Mouse (Mus musculus): ENCODE results near the gene Gm42791. TPM values are rescaled to one million over a fixed set of nuclear protein-coding genes. Genes with fewer than 3 reads are reported as not detected.

Gene Gm42791
- total RNA-seq, 2 experiments from 2014 or later, result 18.9 to 21.1 TPM

DNA sequence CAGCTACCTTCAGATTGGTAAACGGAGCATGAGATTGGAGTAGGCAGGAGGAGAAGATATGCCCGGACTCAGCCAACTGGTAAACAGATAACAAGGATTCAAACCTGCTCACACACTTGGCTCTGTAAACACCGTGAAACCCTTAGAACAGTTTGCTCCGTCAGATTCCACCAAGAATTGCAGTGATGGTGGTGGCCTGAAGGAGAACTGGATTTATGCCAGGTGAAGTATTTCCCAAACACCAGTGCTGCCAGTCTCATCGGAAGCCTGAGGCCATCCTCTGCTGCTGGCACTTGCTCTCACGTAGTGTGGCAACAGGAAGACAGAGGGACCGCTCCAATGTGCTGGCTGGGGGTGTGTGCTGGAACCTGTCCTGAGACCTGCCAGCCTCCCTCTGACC, 12.6 kb downstream of the Gm42791 start:
- DNase-seq (ENCODE audit: extremely low spot score in 1 of 2, low spot score in 1 of 2), result no peak

DNA sequence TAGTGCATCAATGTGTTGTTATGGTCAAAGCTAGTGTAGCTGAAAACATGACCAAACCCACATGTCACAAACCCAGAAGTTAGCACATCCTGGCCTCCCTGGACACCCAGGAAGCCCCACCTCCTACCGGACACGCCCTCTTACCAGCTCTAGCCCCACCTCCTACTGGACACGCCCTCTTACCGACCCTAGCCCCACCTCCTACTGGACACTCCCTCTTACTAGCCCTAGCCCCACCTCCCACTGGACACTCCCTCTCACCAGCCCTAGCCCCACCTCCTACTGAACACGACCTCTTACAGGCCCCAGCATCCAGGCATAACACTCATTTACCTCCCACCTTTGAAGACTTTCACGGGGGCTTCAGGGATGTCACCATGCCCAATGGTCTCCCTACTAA, 14.3 kb downstream of the Gm42791 start:
- no peak for DNase-seq (ENCODE audit: extremely low spot score in 1 of 2, low spot score in 1 of 2)

DNA sequence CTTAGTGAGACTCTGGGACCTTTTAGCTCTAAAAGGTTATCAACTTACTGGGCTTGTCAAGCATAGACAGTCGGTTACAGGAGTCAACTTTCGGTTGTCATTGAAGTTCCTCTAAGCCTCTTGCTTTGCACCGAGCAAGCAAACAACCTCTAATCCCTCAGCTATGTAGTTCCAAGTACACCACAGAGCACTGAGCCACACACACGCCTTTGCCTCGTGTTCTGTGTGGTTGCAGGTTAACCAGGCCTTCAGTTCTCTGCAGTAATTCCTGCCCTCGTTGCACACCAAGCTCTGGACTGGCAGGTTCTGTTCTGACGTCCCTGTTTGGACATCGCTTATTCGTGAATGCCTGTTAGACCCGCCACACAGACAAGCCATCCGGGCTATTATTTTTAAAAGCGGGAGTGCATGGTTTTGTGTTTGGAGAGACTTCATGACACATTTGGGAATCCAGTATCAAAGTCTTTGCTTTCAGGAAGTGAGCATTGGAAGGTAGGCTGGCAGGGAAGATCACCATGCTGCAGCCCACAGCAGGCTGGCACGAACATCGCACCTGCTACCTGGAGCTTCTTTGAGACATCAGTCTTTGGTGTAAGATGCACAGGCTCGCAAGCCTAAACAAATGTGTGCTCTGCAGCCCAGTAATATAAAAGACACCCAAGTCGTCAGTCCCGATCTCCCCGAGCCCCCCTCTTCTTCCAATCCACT, 16.3 kb downstream of the Gm42791 start:
- no peak for DNase-seq (ENCODE audit: extremely low spot score in 1 of 2, low spot score in 1 of 2)

DNA sequence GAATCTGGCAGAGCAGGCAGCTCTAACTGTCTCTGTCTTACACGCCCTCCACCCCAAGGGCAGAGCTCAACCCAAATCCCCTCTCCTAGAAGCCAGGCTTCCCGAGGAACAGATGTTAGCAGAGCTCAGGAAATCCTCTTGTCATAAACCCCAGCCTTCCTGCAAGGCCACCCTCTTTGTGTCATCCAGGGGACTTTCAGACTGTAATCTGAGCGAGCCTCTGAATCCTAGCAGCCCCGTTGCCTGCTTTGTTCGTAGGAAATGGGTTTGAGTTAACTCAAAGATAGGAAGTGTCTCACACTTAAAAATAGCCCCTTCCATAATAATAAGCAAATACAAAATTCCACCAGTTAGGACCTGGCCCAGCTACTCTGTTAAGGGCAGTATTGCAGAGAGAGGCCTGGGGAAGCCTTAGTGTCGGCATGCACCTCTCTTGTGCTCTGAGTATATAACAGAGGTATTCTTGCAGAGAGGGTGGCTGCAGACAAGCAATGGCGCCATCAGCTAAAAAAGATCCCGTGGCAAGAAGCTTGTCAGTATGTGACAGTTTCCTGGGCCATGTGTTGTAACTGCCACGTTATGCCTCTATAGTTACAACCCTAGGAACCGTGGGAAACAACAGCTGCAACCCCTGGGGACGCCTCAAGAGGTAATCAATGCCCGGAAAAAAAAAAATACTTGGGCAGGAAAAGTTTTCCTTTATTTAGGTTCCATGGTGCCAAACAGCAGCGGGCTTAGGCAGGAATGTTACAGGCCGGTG, 17.1 kb downstream of the Gm42791 start:
- no peak for DNase-seq (ENCODE audit: extremely low spot score in 1 of 2, low spot score in 1 of 2)

DNA sequence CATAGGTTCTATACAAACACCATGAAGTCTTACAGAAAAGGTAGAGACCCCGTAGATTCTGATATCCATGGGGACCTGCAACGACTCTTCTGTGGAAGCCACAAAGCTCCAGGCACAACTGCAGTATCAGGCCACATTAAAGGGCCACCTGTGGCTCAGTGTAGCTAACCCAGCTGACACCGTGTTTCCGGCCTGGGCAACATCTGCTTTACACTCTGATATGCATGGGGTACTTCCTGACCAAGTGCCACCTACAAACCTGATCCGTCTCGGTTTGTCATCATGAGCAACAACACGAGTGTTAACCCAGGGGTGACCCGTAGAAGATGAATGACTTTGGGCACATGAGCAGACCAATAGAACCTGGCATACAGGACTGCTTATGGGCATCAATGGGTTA, 18.1 kb downstream of the Gm42791 start:
- DNase-seq (ENCODE audit: extremely low spot score in 1 of 2, low spot score in 1 of 2), result no peak

DNA sequence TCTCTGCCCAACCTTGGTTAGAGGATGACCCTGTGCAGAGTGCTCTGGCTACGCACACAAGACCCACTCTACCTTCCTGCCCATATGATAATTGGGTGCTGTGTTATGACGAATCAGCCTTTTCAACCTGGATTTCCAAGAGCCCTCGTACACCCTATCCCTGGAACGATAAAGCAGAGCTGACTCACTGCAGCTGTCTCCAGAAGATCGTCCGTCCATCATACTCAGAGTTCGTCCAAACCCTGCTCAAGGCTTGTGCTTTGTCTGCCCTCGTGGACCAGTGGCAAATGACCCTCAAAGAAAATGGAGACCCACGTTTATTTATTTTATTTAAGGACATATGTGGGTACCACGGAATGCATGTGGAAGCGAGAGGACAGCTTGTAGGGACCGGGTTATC, 19.9 kb downstream of the Gm42791 start:
- no peak for DNase-seq (ENCODE audit: extremely low spot score in 1 of 2, low spot score in 1 of 2)

DNA sequence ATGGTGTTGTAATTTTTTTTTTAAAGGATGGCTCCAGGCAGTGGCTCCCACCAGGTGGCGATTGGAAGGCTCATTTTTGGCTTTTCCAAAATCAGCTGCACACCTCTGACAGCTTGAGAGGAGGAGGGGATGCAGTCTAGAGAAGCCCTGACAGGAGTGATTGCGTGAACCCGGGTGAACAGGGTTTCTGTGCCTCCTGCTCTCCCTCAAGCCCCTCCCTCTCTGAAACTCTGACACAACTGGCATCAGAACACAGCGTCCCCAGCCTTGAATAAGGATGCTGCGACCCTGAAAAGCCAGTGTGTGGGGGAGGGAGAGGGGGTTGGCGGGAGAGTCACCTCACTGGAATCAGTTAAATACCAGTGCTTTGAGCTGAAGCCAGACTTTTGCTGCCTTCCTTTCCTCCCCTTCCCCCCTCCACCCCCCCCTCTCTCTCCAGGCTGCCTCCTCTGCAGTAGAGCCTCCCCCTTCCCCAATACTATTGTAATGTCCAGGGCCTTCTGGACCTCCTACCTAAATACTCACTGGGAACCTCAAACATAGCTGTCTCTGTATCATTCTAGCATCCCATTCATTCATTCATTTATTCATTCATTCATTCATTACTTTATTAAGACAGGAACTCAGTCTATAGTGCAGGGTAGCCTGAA, 21.8 kb downstream of the Gm42791 start:
- no peak for DNase-seq (ENCODE audit: extremely low spot score in 1 of 2, low spot score in 1 of 2)

DNA sequence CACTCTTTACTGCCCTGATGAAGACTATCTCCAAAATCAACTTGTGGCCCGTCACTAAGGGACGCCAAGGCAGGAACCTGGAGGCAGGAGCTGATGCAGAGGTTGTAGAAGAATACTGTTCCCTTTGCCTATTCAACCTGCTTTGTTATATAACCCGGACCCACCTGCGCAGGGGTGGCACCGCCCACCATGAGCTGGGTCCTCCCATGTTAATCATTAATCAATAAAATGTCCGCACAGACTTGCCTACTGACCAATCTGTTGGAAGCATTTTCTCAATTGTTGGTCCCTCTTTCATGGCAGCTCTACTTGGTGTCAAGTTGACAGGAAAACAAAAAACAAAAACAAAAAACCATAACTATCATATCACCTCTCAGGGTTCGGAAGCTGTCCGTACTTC, 22.8 kb downstream of the Gm42791 start:
- DNase-seq (ENCODE audit: extremely low spot score in 1 of 2, low spot score in 1 of 2), result no peak

DNA sequence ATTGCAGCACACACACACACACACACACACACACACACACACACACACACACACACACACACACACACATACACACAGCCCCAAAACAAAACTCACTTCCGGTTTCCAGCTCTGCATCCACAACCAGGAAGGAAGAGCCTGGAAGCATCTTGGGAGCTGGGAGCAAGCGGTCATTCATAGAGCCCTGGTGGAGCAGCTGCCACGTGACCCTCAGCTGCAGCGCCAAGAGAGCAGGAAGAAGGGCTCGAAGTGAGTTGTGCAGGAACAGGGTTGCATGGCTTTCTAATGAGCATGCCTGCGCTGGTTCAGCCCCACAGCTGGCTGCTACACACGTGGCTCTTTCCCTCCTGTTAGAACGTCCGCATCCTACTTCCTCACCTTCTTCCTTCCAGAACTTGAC, 25.3 kb downstream of the Gm42791 start:
- DNase-seq (ENCODE audit: extremely low spot score in 1 of 2, low spot score in 1 of 2), result no peak

DNA sequence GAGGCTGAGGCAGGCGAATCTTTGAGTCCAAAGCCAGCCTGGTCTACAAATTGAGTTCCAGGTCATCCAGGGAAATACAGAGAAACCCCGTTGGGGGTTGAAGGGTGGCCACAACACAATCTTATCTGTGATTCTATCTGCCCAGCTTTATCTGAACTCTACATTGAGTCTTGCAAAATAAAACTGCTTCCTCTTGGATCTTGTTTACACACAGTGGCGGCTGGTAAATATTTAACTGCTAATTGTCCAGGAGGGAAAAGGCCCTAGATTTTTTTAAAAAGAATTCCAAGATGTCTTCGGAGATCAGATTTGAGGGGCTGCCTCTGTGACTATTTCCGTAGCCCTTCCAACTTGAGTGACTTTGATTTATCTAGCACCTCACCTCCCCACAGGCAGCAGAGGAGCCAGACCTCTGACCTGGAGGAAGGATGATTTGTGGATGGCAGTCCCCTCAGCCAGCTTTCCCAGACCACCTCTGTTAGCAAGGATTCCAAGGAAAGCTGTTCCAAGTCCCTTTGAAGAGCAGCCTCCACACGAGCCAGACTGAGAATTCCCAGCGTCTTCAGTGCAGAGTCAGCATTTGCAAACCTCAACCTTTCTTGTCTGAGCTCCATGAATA, 25.9 kb downstream of the Gm42791 start:
- no peak for DNase-seq (ENCODE audit: extremely low spot score in 1 of 2, low spot score in 1 of 2)

DNA sequence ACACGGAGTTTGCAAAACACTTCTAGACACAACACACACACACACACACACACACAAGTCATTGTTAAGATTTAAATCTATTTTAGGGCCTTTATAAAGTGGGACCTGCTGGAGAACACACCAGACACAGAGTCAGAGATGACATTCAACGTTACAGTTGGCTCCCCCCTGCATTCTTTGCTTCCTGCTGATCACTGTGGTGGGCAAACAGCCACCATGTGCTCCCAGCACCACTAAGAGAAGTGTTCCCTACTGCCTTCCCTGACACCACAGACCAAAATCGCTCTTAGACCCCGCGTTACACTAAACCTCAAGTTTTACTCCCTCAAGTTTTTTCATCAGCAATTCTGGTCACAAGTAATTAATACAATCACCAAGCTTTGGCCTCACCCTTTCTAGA, 26.8 kb downstream of the Gm42791 start:
- no peak for DNase-seq (ENCODE audit: extremely low spot score in 1 of 2, low spot score in 1 of 2)

DNA sequence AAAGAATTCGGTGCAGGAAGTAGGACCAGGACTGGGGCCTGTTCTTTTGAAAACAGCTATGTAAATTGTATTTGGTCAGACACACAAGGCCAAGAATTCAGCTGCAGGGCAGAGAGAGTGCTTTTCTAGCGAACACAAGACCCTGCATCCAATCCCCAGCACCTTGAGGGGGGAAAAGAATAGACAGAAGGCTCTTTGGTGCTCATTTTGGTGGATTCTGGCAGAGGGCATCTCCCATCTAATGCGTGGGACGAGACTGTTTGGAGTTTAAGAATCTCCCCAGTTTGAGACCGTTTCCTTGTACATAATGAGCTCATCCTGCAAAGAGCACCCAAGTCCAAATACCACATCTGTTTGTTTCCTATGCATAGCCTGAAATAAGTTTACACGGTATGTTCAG, 28.6 kb downstream of the Gm42791 start:
- no peak for DNase-seq (ENCODE audit: extremely low spot score in 1 of 2, low spot score in 1 of 2)

DNA sequence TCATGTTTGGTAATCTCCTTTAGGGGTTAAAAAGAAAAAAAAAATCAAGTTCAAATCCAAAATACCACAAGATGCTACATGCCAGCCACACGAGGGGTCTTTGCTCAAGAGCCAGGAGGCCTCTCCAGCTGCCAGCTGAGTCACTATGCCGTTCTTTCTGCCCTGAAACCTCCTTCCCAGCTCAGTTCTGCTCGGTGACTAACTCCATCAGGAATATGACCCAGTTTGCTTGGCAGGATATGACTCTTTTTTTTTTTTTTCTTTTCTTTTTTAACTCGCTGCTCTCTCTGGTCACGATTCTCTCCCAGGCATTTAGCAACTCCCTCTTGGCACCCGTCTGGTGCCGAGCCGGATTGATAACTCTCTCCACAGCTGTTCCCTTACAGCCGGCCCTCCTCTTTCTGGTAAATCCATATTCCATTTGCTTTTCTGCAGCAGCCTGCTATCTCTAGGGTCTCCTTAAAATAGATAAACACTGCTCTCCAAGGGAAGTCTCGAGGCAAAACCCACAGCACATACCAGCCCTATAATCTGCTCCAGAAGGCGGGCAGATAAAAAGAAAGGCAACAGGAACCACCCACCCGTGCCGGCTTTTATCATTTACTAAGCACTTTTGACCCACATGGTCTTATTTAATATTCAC, 29.1 kb downstream of the Gm42791 start:
- DNase-seq (ENCODE audit: extremely low spot score in 1 of 2, low spot score in 1 of 2), result peak; percentile 40 to 49

DNA sequence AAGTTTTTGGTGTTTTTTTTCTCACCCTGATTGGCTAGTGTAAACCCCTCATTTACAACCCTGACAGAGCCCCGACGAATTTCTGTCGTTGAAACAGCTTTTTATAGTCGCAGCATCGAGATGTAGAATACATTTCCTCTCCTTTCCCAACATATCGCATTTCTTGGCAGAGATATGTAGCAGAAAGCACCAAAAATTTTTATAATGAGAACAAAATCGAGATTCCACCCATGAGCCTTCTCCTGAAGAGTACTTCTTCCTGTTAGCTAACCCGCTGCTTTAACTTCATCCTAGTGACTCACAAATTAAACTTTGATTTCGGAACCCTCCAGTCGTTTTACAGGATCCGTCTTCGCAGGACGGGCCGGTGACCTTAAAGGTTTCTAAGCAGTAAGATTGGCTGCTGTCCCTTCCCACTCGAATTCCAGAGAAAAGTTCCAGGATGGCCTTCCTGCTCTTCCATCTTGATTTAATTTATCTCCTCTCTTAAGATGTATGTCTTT, 29.8 kb downstream of the Gm42791 start:
- DNase-seq (ENCODE audit: extremely low spot score in 1 of 2, low spot score in 1 of 2), result no peak

DNA sequence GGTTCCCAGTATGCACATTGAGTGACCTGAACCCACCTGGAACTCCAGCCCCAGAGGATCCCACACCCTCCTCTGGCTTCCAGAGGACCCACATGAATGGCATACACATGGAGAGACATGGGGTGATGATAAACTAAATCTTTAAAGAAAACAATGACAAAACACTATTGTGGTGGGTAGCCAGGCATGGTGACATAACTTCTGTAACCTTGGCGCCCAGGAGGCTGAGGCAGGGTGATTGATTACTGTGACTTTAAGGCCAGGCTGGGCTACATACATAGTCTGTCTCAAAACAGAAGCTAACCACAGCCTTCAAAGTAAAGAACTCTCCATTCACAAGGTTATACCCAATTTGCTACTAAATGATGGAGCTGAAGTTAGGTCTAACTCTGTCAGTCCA, 30.7 kb downstream of the Gm42791 start:
- no peak for DNase-seq (ENCODE audit: extremely low spot score in 1 of 2, low spot score in 1 of 2)

DNA sequence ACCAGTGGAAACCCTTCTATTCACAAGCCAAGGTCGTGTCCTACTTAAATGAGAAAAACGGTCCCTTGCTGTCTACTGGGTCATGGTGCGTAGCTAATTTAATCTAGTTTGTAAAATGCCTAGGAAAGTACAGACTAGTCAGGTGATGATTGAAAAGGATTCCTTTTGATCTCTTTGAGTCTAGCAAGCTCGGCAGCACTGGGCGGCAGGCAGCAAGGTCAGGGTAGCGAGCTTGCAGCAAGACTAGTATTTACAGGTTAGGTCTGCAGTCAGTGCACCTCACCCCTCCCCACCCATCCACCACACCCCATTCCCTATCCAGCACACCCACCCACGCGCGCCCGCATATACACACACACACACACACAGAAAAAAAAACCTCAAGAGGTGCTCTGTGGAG, 34.7 kb downstream of the Gm42791 start:
- DNase-seq (ENCODE audit: extremely low spot score in 1 of 2, low spot score in 1 of 2), result no peak

DNA sequence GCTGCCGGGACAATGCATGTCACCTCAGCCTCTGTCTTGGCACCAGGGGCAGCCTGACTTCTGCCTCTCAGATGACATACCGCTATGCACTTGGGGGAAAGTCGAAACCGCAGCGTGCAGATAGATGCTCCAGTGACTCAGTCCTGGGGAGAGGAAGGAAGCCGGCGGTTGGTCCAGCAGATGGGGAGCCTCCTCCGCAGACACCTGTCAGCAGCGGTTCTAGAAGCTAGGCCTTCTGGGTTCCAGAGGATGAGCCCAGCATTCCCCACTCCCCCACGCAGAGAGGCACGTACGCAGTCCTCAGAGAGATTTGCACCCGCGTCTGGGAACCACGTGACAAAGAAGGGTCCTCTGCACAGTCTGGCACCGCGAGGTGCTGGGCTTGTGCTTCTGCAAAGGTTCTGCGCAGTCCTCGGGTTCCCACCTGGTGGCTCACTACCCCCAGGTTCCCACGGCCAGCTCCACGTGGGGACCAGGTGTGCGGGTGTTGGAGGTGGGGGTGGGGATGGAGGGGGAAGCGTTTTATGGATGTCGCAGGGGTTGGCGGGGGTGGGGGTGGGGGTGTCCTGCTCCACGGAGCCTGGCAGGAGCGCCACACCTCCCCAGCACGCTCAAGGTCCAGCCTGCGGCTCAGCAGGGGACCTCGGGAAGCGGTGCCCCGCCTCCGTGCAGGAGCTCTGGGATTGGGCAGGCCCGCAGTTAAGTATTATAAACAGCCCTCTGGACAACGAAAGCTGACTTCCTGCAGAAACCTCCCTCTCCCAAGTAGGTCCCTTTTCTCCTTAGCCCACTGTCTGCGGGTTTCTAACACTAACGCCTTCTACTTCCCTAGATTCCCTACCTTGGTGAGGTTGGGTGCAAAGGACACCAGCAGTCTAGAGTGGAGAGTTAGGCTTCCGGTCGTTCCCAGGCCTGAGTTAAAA, 35.6 kb downstream of the Gm42791 start:
- peak; percentile 53 to 65 for DNase-seq (ENCODE audit: extremely low spot score in 1 of 2, low spot score in 1 of 2)

DNA sequence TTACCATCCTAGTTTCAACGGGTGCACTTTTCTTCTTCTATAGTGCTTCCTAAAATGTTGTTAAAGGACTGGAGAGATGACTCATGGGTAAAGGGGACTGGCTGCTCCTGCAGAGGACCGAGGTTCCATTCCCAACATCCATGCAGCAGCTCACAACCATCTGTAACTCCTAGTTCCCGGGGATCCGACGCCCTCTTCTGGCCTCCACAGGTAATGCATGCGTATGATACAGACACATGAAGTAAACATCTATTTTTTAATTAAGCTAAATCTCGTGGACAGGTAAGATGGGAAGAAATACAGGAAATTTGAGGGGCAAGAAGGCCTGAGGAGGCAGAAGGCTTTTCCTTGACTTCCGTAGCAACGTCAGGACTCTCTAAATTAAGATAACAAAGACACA, 36.6 kb downstream of the Gm42791 start:
- peak in 1 of 2 experiments; percentile 18 for DNase-seq (ENCODE audit: extremely low spot score in 1 of 2, low spot score in 1 of 2)

DNA sequence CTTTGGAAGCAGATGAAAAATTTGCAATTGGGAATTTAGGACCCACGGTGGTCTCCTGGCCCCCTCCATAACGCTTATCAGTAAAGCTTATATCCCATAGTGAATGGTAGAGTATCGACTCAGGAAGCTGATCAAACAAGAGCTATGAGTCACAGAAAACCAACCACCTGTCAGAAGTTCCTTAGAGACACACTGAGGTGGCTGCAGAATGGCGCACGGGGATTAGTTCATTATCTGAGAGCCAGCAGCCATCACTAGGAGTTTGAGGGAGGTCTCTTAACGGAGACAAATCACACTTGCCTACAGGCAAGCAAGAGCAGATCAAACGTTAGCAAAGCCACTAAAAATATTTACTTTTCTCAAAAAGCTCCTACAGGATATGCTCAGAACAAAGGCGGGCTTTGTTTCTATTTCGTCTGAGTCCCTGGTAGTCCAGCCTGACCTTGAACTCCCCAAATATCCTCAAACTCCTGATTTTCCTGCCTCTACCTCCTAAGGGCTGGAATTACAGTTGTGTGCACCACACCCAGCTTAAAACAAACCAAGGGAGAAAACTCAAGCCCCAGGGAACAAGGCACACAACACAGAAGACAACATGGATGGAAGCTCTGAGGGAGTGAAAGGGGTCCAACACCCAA, 37.9 kb downstream of the Gm42791 start:
- no peak for DNase-seq (ENCODE audit: extremely low spot score in 1 of 2, low spot score in 1 of 2)

All from layer of hippocampus, postnatal 25 days (tissue).